In genomic region chr19:26877180-26877775, GRCm38 (mm10) we compare ENCODE assay signal across 18 mouse cellular contexts. TPM values are rescaled to one million over a fixed set of nuclear protein-coding genes. Genes with fewer than 3 reads are reported as not detected.
DNase-seq lines count a peak whose midpoint lies in the region; ATAC-seq and TF ChIP-seq lines count a peak whose summit lies in the region.
"Had no signal": no experiment of that assay in that cellular context is flagged by ENCODE, and none has a peak within 500 bp of the region (broad histone marks: within the 10 kb centered on the region; RNA-seq: fewer than 3 reads in every experiment).

No protein-coding gene starts in this region.

- peaks cover 12% of the 10 kb centered on the region for H3K4me1 ChIP-seq in lung, embryonic 15.5 days
- H3K4me1 ChIP-seq in lung, adult 2 months (ENCODE audit: control insufficient read depth, insufficient read depth, low read length): no peaks in the 10 kb centered on the region
- H3K4me1 ChIP-seq in limb, embryonic 11.5 days (ENCODE audit: control insufficient read depth, insufficient read depth, low read length): peaks cover 7% of the 10 kb centered on the region

- TF ChIP-seq POLR2A in lung, adult 2 months (IDR thresholded peaks at IDR 0.05; ENCODE audit: borderline replicate concordance, extremely low read depth, low read depth, low read length): no peak

- no peak overlapping the region for H3K4me3 ChIP-seq in lung, embryonic 15.5 days
- no peak overlapping the region for H3K4me3 ChIP-seq in lung, adult 2 months (replicated peaks; ENCODE audit: extremely low read depth, low read depth, low read length)
- H3K4me3 ChIP-seq in limb, embryonic 11.5 days (ENCODE audit: low read depth, low read length): no peak overlapping the region
- H3K4me3 ChIP-seq: embryonic facial prominence, embryonic 13.5 days had no signal

- peak overlapping the region; percentile 3; the same call in 1 of the 2 replicates for H3K27ac ChIP-seq in lung, embryonic 15.5 days
- no peak overlapping the region for H3K27ac ChIP-seq in limb, embryonic 11.5 days (replicated peaks; ENCODE audit: low read depth, low read length)
- H3K27ac ChIP-seq: embryonic facial prominence, embryonic 13.5 days had no signal

- peak; percentile 45 for DNase-seq in heart, adult 11 months
- no peak for DNase-seq in heart, postnatal 14 days
- no peak for DNase-seq in lung, adult 2 months
- peak; percentile 71 for DNase-seq in R1 (ENCODE audit: low read depth, low spot score)
- peak; percentile 50 for DNase-seq in limb, embryonic 11.5 days (ENCODE audit: low spot score)
- no peak for DNase-seq in right cerebral cortex, postnatal 36 days (ENCODE audit: low spot score in 2 of 2)
- no peak for DNase-seq in layer of hippocampus, adult 18-20 months (ENCODE audit: low spot score in 2 of 2)
- DNase-seq: cerebellum, adult 11 months had no signal

- H3K36me3 ChIP-seq in lung, embryonic 15.5 days: no peaks in the 10 kb centered on the region
- no peaks in the 10 kb centered on the region for H3K36me3 ChIP-seq in limb, embryonic 11.5 days (ENCODE audit: control insufficient read depth, insufficient read depth, low read length)
- H3K36me3 ChIP-seq: embryonic facial prominence, embryonic 13.5 days had no signal

- no peak for TF ChIP-seq CTCF in lung, adult 2 months (IDR thresholded peaks at IDR 0.05; ENCODE audit: insufficient read depth, low read length)

- intact Hi-C loops in heart, postnatal 14 days (cut with DNase I): no loop called here

- 35% methylated on average over 10 of the region's 10 CpGs for WGBS in lung, embryonic 15.5 days
- WGBS in lung, adult 2 months: 43% methylated on average over 10 of the region's 10 CpGs
- 17% methylated on average over 10 of the region's 10 CpGs for WGBS in limb, embryonic 11.5 days

- H3K9me3 ChIP-seq in lung, embryonic 15.5 days: no peaks in the 10 kb centered on the region
- H3K9me3 ChIP-seq in limb, embryonic 11.5 days (ENCODE audit: control insufficient read depth, low read length): no peaks in the 10 kb centered on the region
- H3K9me3 ChIP-seq: embryonic facial prominence, embryonic 13.5 days had no signal

- ATAC-seq in lung, embryonic 15.5 days (ENCODE audit: borderline replicate concordance, extremely low read depth, low FRiP score, low TSS enrichment): no peak
- no peak for ATAC-seq in limb, embryonic 11.5 days (ENCODE audit: insufficient number of reproducible peaks, low FRiP score, low TSS enrichment, low read depth)
- ATAC-seq: inflammation-experienced regulatory T-cells, adult 6 months had no signal

- H3K9ac ChIP-seq in lung, embryonic 15.5 days: no peak overlapping the region
- H3K9ac ChIP-seq in limb, embryonic 11.5 days (ENCODE audit: low read length): no peak overlapping the region
- H3K9ac ChIP-seq: embryonic facial prominence, embryonic 13.5 days had no signal

- no peaks in the 10 kb centered on the region for H3K27me3 ChIP-seq in lung, embryonic 15.5 days
- H3K27me3 ChIP-seq in limb, embryonic 11.5 days (ENCODE audit: control insufficient read depth, insufficient read depth, low read length): no peaks in the 10 kb centered on the region
- H3K27me3 ChIP-seq: embryonic facial prominence, embryonic 13.5 days had no signal

- no peak overlapping the region for H3K4me2 ChIP-seq in lung, embryonic 15.5 days
- H3K4me2 ChIP-seq in limb, embryonic 11.5 days (ENCODE audit: low read depth, severe bottlenecking): peak overlapping the region; percentile 7; the same call in 1 of the 2 replicates
- H3K4me2 ChIP-seq: embryonic facial prominence, embryonic 13.5 days; liver, embryonic 11.5 days had no signal

RNA-seq across cellular contexts. Expression of gene Gm815, which starts 8.4 kb away (rescaled TPM):
- total RNA-seq in heart, postnatal 14 days (2021): not detected
- polyA plus RNA-seq in lung, embryonic 15.5 days (2015; fragmentation: Nextera tagmentation; extraction: Ambion mirVana): not detected in 2 replicates
- polyA plus RNA-seq in lung, adult 2 months (2012; rRNA removed): not detected in 2 replicates
- not detected in 2 replicates for polyA plus RNA-seq in limb, embryonic 11.5 days (2014; fragmentation: Nextera tagmentation; extraction: Ambion mirVana)
- not detected for total RNA-seq in layer of hippocampus, adult 18-20 months (2021)
- total RNA-seq: common myeloid progenitor, adult 5-6 weeks; gastrocnemius, postnatal 4 days; layer of hippocampus, adult 8-10 months; neutrophil, adult 5-6 weeks had no signal
- polyA plus RNA-seq: C2C12; embryonic facial prominence, embryonic 13.5 days; heart, embryonic 14.5 days; inflammation-experienced regulatory T-cells, adult 6 months; liver, embryonic 11.5 days had no signal

Comparison
In these comparisons a context has a peak if more than half of its experiments do, and no peak if none do; other contexts are left out.
1. DNase-seq: peak in heart, adult 11 months (single experiment), R1 (single experiment) and limb, embryonic 11.5 days (single experiment); none in heart, postnatal 14 days (0 of 2), lung, adult 2 months (single experiment), right cerebral cortex, postnatal 36 days (0 of 2) and layer of hippocampus, adult 18-20 months (0 of 2).